Mouse (Mus musculus): ENCODE results near the gene Cdc34b. TPM values are rescaled to one million over a fixed set of nuclear protein-coding genes. Genes with fewer than 3 reads are reported as not detected.

Gene Cdc34b
- polyA plus RNA-seq, 1 experiment from 2014 or later: 0.40 TPM

Other genes with a start within 250 kb of the Cdc34b start
- 23.4 and 28.2 TPM in 2 replicates for gene Epn3, start 241.8 kb upstream of the Cdc34b start, polyA plus RNA-seq (2015; fragmentation: Nextera tagmentation; extraction: Ambion mirVana)
- 4.3 and 5.1 TPM in 2 replicates for gene Mycbpap, start 220.0 kb upstream of the Cdc34b start, polyA plus RNA-seq (2015; fragmentation: Nextera tagmentation; extraction: Ambion mirVana)
- gene Rsad1, start 192.5 kb upstream of the Cdc34b start, polyA plus RNA-seq (2015; fragmentation: Nextera tagmentation; extraction: Ambion mirVana): 4.3 and 6.1 TPM in 2 replicates
- gene Chad, start 176.7 kb upstream of the Cdc34b start, polyA plus RNA-seq (2015; fragmentation: Nextera tagmentation; extraction: Ambion mirVana): 0.58 and 0.64 TPM in 2 replicates
- 7.9 and 9.1 TPM in 2 replicates for gene Acsf2, start 139.9 kb upstream of the Cdc34b start, polyA plus RNA-seq (2015; fragmentation: Nextera tagmentation; extraction: Ambion mirVana)
- gene Lrrc59, start 112.0 kb upstream of the Cdc34b start, polyA plus RNA-seq (2015; fragmentation: Nextera tagmentation; extraction: Ambion mirVana): 211 and 218 TPM in 2 replicates
- gene Mrpl27, start 88.0 kb upstream of the Cdc34b start, polyA plus RNA-seq (2015; fragmentation: Nextera tagmentation; extraction: Ambion mirVana): 141 and 148 TPM in 2 replicates
- 27.8 and 28.4 TPM in 2 replicates for gene Eme1, start 87.8 kb upstream of the Cdc34b start, polyA plus RNA-seq (2015; fragmentation: Nextera tagmentation; extraction: Ambion mirVana)
- 20.2 and 22.9 TPM in 2 replicates for gene Xylt2, start 64.3 kb upstream of the Cdc34b start, polyA plus RNA-seq (2015; fragmentation: Nextera tagmentation; extraction: Ambion mirVana)
- 0.91 and 1.2 TPM in 2 replicates for gene Gm11541, start 37.3 kb upstream of the Cdc34b start, polyA plus RNA-seq (2015; fragmentation: Nextera tagmentation; extraction: Ambion mirVana)
- not detected in 2 replicates for gene Tmem92, start 40.9 kb downstream of the Cdc34b start, polyA plus RNA-seq (2015; fragmentation: Nextera tagmentation; extraction: Ambion mirVana)
- 869 and 941 TPM in 2 replicates for gene Col1a1, start 194.4 kb downstream of the Cdc34b start, polyA plus RNA-seq (2015; fragmentation: Nextera tagmentation; extraction: Ambion mirVana)
- not detected in 2 replicates for gene Hils1, start 225.8 kb downstream of the Cdc34b start, polyA plus RNA-seq (2015; fragmentation: Nextera tagmentation; extraction: Ambion mirVana)
- 0.19 and 0.71 TPM in 2 replicates for gene Sgca, start 234.5 kb downstream of the Cdc34b start, polyA plus RNA-seq (2015; fragmentation: Nextera tagmentation; extraction: Ambion mirVana)
- 9.9 and 10.7 TPM in 2 replicates for gene Ppp1r9b, start 249.3 kb downstream of the Cdc34b start, polyA plus RNA-seq (2015; fragmentation: Nextera tagmentation; extraction: Ambion mirVana)